Mouse (Mus musculus): ENCODE results near the gene Slc7a8.
"Not testable (repeated sequence)": the region's sequence is repeated elsewhere in the genome, so short reads cannot be mapped to it uniquely, and the experiment has no call there.

The Slc7a8 gene

DNA sequence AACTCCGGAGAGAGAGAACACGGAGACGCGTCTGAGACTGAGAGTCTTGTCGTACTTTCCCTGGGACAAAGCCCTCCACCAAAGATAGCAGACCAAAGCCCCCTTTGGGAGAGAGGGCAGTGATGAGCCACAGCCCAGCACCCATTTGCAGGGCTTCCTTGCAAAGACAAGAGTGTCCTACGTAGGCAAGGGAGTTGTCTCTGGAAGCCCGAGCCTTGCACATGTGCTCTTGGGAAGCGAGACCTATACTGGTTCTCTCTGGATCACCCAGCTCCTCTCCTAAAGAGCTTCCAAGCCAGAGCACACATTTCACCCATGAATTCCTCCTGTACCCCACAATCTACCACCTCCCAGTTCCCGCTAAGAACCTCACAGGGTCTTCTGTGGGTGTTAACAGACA lies 1.7 kb downstream of the Slc7a8 start:
- DNase-seq, result no peak

- DNase-seq, result no peak
Observed at GRCm38 (mm10) chr14:54777893-54778292, 3.9 kb downstream of the Slc7a8 start.

GRCm38 (mm10) chr14:54776768-54777167 lies 5.0 kb downstream of the Slc7a8 start:
- DNase-seq, result no peak

DNA sequence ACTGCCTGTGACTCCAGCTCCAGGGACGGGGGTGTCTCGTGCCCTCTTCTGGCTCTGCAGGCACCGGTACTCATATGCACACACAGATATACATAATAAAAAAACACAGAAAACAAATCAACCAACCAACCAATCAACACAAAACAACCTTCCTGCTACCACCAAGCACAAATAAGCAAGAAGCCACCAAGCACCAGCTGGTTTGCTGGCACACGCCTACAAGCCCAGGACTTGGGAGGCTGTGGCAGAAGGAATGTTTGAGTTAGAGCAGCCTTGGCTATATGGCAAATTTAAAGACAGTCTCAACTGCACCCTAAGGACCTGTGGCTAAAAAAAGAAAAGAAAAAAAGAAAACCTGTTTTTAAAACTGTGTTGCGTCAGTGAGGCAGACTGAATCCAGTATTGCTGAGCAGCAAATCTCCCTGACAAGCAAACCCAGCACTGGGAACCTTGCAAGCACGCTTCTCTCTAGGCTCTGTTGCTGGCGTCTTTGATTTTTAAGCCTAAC lies 6.2 kb downstream of the Slc7a8 start:
- DNase-seq, result no peak

DNA sequence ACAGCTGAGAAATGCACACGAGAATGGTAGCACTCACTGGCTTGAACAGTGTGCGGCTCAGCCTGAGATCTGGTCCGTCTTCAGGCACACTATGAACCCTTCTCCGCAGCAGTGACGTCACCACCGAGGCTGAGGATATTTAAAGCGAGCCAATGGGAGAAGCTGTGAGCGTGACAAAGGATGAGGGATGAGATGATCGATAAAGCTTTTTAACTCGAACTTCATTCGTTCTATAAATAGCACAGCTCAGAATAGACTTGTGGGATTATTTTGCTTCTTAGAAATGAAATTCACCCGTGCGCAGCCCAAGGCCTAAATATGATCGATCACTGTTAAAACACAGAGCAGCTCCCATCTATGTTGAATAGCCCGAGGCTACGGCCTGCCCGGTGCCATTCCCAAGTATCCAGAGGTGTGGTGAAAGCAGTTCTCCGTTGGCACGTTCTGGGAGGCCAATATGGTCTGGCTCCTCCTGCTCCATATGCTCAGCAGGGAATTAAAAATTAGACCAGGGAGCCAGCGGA lies 9.4 kb downstream of the Slc7a8 start:
- peak; percentile 54 for DNase-seq

GRCm38 (mm10) chr14:54770373-54770772 lies 11.4 kb downstream of the Slc7a8 start:
- DNase-seq, result no peak

- no peak for DNase-seq
Observed at GRCm38 (mm10) chr14:54769068-54769425, 12.7 kb downstream of the Slc7a8 start.

GRCm38 (mm10) chr14:54768314-54769067 lies 13.3 kb downstream of the Slc7a8 start:
- no peak for DNase-seq

DNA sequence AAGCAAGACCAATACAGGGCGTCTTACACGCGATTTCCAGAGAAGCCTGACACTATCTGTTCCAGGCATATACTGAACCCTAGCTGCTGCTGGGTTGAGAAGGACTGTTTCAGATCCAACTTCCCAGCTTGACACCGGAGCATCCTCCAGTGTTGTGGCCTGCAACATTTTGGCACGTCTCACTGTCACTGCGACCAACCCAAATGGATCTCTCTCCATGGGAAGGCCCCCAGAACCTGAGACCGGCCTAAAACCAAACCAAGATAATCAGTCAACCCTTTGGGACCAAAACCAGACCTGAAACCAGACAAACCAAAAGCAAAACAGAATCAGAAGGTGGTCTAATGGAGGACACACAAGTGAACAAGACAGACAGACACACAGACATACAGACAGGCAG lies 14.8 kb downstream of the Slc7a8 start:
- DNase-seq, result not testable (repeated sequence)

DNA sequence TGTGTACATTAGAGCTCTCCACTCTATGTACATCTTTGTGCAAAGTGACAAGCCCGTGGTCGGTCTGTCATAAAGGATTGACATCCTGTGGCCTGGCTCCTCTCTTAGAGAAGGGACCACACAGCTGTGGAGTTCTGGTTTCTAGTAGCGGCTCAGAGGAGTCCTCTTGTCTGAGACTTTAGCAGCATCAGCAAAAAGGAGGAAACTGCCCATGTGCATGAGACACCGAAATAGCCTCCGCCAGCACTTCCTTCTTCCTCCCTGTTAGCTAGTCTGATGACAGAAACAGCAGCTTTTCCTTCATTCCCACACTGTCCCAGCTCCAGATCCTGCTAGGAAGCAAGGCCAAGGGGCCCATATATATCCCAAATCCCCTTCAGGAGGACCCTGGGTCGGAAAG lies 25.4 kb downstream of the Slc7a8 start:
- DNase-seq, result no peak

- no peak for DNase-seq
Observed at GRCm38 (mm10) chr14:54754602-54755018, 27.1 kb downstream of the Slc7a8 start.

DNA sequence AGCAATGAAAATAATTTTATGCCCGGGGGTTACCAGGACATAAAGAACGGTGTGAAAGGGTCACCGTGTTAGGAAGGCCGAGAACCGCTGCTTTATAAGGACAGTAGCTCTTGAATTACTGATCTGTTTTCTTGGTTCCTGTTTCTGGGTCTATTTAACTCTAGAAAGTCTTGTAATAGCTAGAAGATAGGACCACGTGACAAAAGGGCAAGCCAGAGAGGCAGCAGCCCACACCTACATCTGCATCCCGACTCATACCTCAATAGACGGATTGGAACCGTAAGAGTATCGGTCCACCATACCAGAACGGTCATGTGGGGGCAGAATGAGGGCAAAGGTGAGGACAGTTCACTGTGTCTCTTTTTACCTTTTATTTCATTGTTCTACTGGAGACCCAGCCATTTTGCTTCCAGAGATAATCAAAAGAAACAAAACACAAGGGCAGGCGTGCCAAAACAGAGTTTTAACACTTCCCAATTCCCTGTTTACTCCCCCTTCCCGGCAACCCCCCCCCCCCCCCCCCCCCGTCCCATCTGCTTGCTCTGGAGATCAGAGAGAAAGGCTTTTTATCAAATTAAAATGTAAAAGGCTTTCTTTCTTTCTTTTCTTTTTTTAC lies 27.7 kb downstream of the Slc7a8 start:
- no peak for DNase-seq

GRCm38 (mm10) chr14:54752938-54753337 lies 28.8 kb downstream of the Slc7a8 start:
- DNase-seq, result no peak

DNA sequence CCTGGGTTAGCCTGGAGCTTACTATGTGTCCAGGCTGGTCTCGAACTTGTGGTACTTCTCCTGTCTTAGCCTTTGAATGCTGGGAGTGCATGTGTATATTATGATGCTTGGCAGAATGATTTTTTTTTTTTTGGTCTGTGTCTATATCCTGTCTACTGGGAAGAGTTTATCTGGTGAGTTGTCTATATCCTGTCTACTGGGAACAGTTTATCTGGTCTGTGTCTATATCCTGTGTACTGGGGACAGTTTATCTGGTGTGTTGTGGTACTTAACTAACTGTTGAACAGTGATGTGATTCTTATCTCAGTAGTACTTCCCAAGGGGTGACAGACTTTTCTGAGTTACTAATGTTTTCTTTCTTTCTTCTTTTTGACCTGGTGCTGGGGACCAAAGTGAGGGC lies 30.0 kb downstream of the Slc7a8 start:
- no peak for DNase-seq

GRCm38 (mm10) chr14:54749238-54749637 lies 32.5 kb downstream of the Slc7a8 start:
- no peak for DNase-seq

DNA sequence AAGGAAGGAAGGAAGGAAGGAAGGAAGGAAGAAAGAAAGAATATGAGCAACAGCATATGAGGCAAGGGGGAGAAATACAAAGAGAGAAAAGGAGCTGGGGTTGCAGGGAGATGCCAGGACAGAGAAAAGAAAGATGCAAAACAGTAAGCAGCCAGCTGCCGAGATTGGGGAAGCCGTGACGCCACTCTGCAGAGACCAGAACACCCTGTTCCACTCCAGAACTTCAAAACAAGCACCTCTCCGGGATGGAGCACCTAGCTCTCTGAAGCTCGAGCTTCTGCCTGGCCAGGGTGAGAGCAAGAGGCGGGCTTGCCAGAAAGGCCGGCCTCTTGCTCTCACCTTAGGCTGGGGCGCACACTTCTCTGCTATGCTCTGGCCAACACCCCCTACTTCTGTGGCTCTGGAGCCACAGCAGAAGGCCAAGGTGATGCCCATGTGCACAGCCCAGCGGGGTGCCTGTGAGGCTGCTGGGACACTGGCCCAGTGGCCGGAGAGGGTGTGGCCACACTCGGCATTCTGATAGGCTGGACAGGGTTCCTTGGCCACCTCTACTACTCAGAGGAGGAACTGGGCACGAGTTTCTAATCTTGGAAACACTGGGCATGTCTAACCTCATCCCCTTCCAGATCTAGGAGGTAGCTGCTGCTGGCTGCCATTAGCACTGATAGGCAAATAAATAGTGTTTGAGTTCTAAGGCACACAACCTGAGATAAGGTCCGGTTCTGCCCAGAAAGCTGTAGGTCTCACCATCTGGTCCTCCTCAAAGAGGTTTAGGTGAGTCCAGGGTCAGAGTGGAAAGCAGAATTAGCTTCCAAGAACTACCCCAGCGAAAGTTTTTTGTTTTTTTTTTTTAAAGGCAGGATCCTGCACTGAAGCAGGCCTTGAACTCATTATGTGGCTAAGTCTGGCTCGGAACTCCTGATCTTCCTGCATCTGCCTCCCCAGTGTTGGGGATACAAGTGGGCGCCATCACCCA lies 33.5 kb downstream of the Slc7a8 start:
- peak; percentile 93 for DNase-seq

GRCm38 (mm10) chr14:54746038-54746437 lies 35.7 kb downstream of the Slc7a8 start:
- DNase-seq, result no peak

- DNase-seq, result no peak
Observed at GRCm38 (mm10) chr14:54744473-54744872, 37.3 kb downstream of the Slc7a8 start.

GRCm38 (mm10) chr14:54742375-54742774 lies 39.4 kb downstream of the Slc7a8 start:
- no peak for DNase-seq

- no peak for DNase-seq
Observed at GRCm38 (mm10) chr14:54741721-54742120, 40.0 kb downstream of the Slc7a8 start.

DNA sequence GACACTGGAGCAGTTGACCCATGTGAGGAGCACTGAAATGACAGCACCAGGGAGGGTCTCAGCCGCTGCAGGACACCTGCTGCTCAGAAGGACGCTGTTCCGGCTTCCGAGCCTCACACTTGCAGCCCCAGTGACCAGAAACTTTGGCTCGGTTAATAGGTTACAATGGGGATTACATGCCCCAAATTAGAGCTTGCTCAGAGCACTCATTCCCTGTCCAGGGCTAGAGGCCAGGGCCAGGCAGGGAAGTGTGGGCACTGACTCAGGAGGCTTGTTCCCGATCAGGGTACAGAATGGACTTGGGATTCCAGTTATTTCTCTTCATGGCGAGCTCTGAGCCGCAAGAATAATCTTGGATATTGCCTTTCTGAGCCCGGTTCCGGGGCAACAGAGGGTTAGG lies 44.1 kb downstream of the Slc7a8 start:
- no peak for DNase-seq

- no peak for DNase-seq
Observed at GRCm38 (mm10) chr14:54736555-54737552, 44.9 kb downstream of the Slc7a8 start.

All from cerebellum, adult 11 months (tissue).